Mouse (Mus musculus): ENCODE data around the gene Ksr2. TPM values are rescaled to one million over a fixed set of nuclear protein-coding genes. Genes with fewer than 3 reads are reported as not detected.

Gene Ksr2
- polyA plus RNA-seq, 1 experiment from 2014 or later = 0.36 TPM

DNA sequence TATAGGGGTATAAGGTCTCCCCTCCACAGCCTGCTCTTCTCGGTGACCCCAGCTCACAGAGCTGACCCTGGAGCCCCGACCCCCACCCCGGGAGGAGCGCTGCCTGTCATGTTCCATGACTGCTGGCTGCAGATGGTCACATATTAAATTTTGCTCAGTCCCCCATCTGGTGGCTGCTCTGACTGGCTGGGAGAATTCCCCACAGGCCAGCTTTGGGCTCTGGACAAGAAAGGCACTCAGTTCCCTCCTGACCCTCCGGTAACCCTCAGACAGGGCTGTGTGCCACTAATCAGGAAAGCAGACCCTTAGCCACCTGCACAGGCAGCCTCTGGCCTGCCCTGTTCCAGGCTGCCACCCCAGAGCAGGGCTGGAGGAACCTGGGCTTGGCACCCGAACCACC, 405.0 kb downstream of the Ksr2 start:
- Histone ChIP-seq H3K36me3 (ENCODE audit: insufficient read depth) (no peaks in the 10 kb centered on the region), H3K4me1 (ENCODE audit: insufficient read depth) (no peaks in the 10 kb centered on the region), H3K27ac (ENCODE audit: low read depth) (no peak overlapping the region), H3K9ac (no peak overlapping the region), H3K9me3 (ENCODE audit: low read depth, low read length) (no peaks in the 10 kb centered on the region), H3K27me3 (ENCODE audit: insufficient read depth, low read length) (no peaks in the 10 kb centered on the region), H3K4me3 (ENCODE audit: low read depth, low read length) (no peak overlapping the region), H3K4me2 (no peak overlapping the region)
- ATAC-seq (ENCODE audit: insufficient read depth) = no peak
- TF ChIP-seq CTCF (IDR thresholded peaks at IDR 0.05; ENCODE audit: low read depth) = no peak
- WGBS = 82% methylated on average over 6 of the region's 6 CpGs
- DNase-seq = no peak

GRCm38 (mm10) chr5:117820445-117820844, 406.6 kb downstream of the Ksr2 start:
- no peak for ATAC-seq (ENCODE audit: insufficient read depth)
- no peak overlapping the region for H3K4me2 ChIP-seq
- H3K27ac ChIP-seq (ENCODE audit: low read depth) = no peak overlapping the region
- no peak overlapping the region for H3K4me3 ChIP-seq (ENCODE audit: low read depth, low read length)
- H3K36me3 ChIP-seq (ENCODE audit: insufficient read depth) = no peaks in the 10 kb centered on the region
- no peak for DNase-seq
- TF ChIP-seq CTCF (IDR thresholded peaks at IDR 0.05; ENCODE audit: low read depth) = no peak
- H3K4me1 ChIP-seq (ENCODE audit: insufficient read depth) = no peaks in the 10 kb centered on the region
- H3K9ac ChIP-seq = no peak overlapping the region
- no peaks in the 10 kb centered on the region for H3K27me3 ChIP-seq (ENCODE audit: insufficient read depth, low read length)
- 36% methylated on average over 7 of the region's 7 CpGs for WGBS
- H3K9me3 ChIP-seq (ENCODE audit: low read depth, low read length) = no peaks in the 10 kb centered on the region

DNA sequence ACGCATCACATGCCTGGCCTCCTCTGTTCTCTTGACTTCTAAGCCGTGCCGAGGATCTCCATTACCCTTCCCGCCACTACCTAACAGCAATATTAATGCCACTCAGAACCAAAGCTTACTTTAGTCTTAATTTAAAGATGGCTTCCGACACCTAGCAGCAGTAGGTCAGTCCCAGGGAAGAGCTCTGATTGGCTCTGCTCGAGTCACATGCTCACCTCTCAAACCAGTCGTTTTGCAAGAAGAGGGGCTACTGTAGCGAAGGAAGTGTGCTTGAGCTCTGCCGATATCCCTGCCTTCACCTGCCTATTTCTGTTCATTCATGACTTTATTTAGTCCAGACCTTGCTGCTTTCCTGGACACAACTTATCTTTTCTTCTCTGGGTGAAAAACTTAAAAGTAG, 410.0 kb downstream of the Ksr2 start:
- Histone ChIP-seq H3K9me3 (ENCODE audit: low read depth, low read length) (no peaks in the 10 kb centered on the region), H3K4me1 (ENCODE audit: insufficient read depth) (no peaks in the 10 kb centered on the region), H3K36me3 (ENCODE audit: insufficient read depth) (no peaks in the 10 kb centered on the region), H3K4me2 (no peak overlapping the region), H3K9ac (no peak overlapping the region), H3K27ac (ENCODE audit: low read depth) (no peak overlapping the region), H3K27me3 (ENCODE audit: insufficient read depth, low read length) (no peaks in the 10 kb centered on the region), H3K4me3 (ENCODE audit: low read depth, low read length) (no peak overlapping the region)
- TF ChIP-seq CTCF (IDR thresholded peaks at IDR 0.05; ENCODE audit: low read depth) = no peak
- ATAC-seq (ENCODE audit: insufficient read depth) (no peak), DNase-seq (no peak)
- WGBS = 83% methylated on average over 9 of the region's 9 CpGs

GRCm38 (mm10) chr5:117824486-117824885, 410.7 kb downstream of the Ksr2 start:
- no peak overlapping the region for H3K4me2 ChIP-seq
- H3K36me3 ChIP-seq (ENCODE audit: insufficient read depth) = no peaks in the 10 kb centered on the region
- H3K27ac ChIP-seq (ENCODE audit: low read depth) = no peak overlapping the region
- ATAC-seq (ENCODE audit: insufficient read depth) (no peak), DNase-seq (peak; percentile 30)
- peak; percentile 55 for TF ChIP-seq CTCF (IDR thresholded peaks at IDR 0.05; ENCODE audit: low read depth)
- H3K4me1 ChIP-seq (ENCODE audit: insufficient read depth) = no peaks in the 10 kb centered on the region
- H3K9me3 ChIP-seq (ENCODE audit: low read depth, low read length) = no peaks in the 10 kb centered on the region
- H3K9ac ChIP-seq = no peak overlapping the region
- WGBS = 80% methylated on average over 5 of the region's 5 CpGs
- no peak overlapping the region for H3K4me3 ChIP-seq (ENCODE audit: low read depth, low read length)
- no peaks in the 10 kb centered on the region for H3K27me3 ChIP-seq (ENCODE audit: insufficient read depth, low read length)

Other genes starting within 250 kb of the Ksr2 start
- 705 and 755 TPM in 2 replicates for gene Pebp1, start 126.4 kb upstream of the Ksr2 start, polyA plus RNA-seq (2014; fragmentation: Nextera tagmentation; extraction: Ambion mirVana)
- 6.8 and 7.0 TPM in 2 replicates for gene Vsig10, start 94.9 kb upstream of the Ksr2 start, polyA plus RNA-seq (2014; fragmentation: Nextera tagmentation; extraction: Ambion mirVana)
- gene Wsb2, start 56.7 kb upstream of the Ksr2 start, polyA plus RNA-seq (2014; fragmentation: Nextera tagmentation; extraction: Ambion mirVana) = 67.1 and 70.9 TPM in 2 replicates
- 127 and 145 TPM in 2 replicates for gene Rfc5, start 25.0 kb upstream of the Ksr2 start, polyA plus RNA-seq (2014; fragmentation: Nextera tagmentation; extraction: Ambion mirVana)